Comparison of ENCODE assay signal across 12 mouse cellular contexts in the genomic region with DNA sequence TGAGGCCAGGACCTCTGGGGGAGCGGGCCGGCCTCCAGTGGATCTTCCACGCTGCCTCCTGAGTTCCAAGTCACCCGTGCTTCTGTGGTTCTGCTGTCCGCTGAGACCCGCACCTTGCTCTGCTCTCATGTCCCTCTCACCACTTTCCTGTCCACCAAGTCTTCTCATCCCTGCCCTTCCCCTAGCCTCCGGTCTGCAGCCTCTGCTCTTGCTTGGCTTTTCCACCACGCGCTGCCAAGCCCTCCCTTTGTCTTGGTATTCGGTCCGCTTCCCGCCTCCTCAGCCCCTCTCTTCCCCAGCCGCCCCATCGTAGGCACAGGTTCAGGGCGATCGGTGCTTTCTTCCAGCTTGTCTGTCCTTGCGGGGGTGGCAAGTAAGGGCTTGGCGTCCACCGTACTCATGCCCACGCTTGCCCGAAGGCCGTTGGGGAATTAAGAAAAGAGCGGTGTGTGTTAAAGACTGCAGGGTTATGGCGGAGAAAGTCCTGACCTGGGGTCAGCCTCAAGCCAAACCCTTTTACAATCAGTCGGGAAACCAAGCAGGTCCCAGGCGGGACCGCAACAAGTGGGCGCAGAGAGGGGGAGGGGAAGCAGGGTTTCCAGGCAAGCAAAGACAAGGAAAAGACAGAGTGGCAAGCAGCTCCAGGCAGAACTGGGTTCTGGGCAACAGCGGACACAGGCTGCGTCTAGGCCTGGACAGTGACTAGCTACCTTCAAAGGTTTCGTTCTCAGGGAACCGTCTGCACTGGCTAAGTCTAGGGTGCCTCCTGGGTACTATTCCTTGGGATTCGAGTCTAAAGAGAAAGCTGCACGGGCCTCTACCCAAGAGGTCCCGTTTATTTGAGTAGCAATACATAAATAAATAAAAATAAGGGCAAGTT. TPM values are rescaled to one million over a fixed set of nuclear protein-coding genes. Genes with fewer than 3 reads are reported as not detected.
A peak's percentile ranks its signal among the peaks of the same experiment; 100 is the strongest.
DNase-seq lines count a peak whose midpoint lies in the region; ATAC-seq and TF ChIP-seq lines count a peak whose summit lies in the region.
"Had no signal": no experiment of that assay in that cellular context is flagged by ENCODE, and none has a peak within 500 bp of the region (broad histone marks: within the 10 kb centered on the region; RNA-seq: fewer than 3 reads in every experiment).

No protein-coding gene starts in this region.

- H3K9me3 ChIP-seq in heart, embryonic 13.5 days, result no peaks in the 10 kb centered on the region
- no peaks in the 10 kb centered on the region for H3K9me3 ChIP-seq in forebrain, embryonic 16.5 days (ENCODE audit: control insufficient read depth, low read length)
- no peaks in the 10 kb centered on the region for H3K9me3 ChIP-seq in midbrain, embryonic 12.5 days
- H3K9me3 ChIP-seq: heart, embryonic 12.5 days; liver, embryonic 15.5 days had no signal

- H3K4me1 ChIP-seq in heart, embryonic 13.5 days, result peaks cover 17% of the 10 kb centered on the region
- peaks cover 41% of the 10 kb centered on the region for H3K4me1 ChIP-seq in forebrain, embryonic 16.5 days (replicated peaks; ENCODE audit: control insufficient read depth, insufficient read depth, low read length)
- H3K4me1 ChIP-seq in midbrain, embryonic 12.5 days, result peaks cover 50% of the 10 kb centered on the region
- H3K4me1 ChIP-seq: liver, embryonic 15.5 days had no signal

- H3K9ac ChIP-seq in heart, embryonic 13.5 days, result no peak overlapping the region
- H3K9ac ChIP-seq in forebrain, embryonic 16.5 days (replicated peaks; ENCODE audit: low read depth, low read length), result peak overlapping the region; percentile 69
- H3K9ac ChIP-seq in midbrain, embryonic 12.5 days (replicated peaks), result peak overlapping the region; percentile 74
- H3K9ac ChIP-seq: heart, embryonic 12.5 days; liver, embryonic 15.5 days had no signal

- H3K36me3 ChIP-seq in heart, embryonic 13.5 days, result no peaks in the 10 kb centered on the region
- H3K36me3 ChIP-seq in forebrain, embryonic 16.5 days (ENCODE audit: control insufficient read depth, insufficient read depth), result no peaks in the 10 kb centered on the region
- no peaks in the 10 kb centered on the region for H3K36me3 ChIP-seq in midbrain, embryonic 12.5 days
- H3K36me3 ChIP-seq: heart, embryonic 12.5 days; liver, embryonic 15.5 days had no signal

- H3K27ac ChIP-seq in heart, embryonic 13.5 days (replicated peaks), result no peak overlapping the region
- peak overlapping the region; percentile 89 for H3K27ac ChIP-seq in forebrain, embryonic 16.5 days (ENCODE audit: low read length)
- peak overlapping the region; percentile 95 for H3K27ac ChIP-seq in midbrain, embryonic 12.5 days (replicated peaks)
- H3K27ac ChIP-seq: liver, embryonic 15.5 days had no signal

- TF ChIP-seq POLR2A in brain, embryonic 14.5 days (IDR thresholded peaks at IDR 0.05; ENCODE audit: borderline replicate concordance, extremely low read depth, insufficient read depth, insufficient read length, poor library complexity, severe bottlenecking), result no peak

- peaks cover 98% of the 10 kb centered on the region for H3K27me3 ChIP-seq in heart, embryonic 13.5 days (replicated peaks)
- H3K27me3 ChIP-seq in forebrain, embryonic 16.5 days (replicated peaks; ENCODE audit: control insufficient read depth, insufficient read depth, low read length), result peaks cover 5% of the 10 kb centered on the region; the same call in 1 of the 2 replicates
- H3K27me3 ChIP-seq in midbrain, embryonic 12.5 days, result peaks cover 62% of the 10 kb centered on the region

- TF ChIP-seq CTCF in brain, embryonic 14.5 days (IDR thresholded peaks at IDR 0.05; ENCODE audit: borderline replicate concordance, extremely low read depth, insufficient read depth, insufficient read length), result no peak

- intact Hi-C loops in heart, postnatal 10 days (cut with DNase I), result no loop called here

- H3K4me3 ChIP-seq in heart, embryonic 13.5 days, result 0 out of 2 replicates have a peak overlapping the region, but pooled peaks have one; percentile 5
- peak overlapping the region; percentile 39 for H3K4me3 ChIP-seq in forebrain, embryonic 16.5 days (replicated peaks; ENCODE audit: low read length)
- H3K4me3 ChIP-seq in midbrain, embryonic 12.5 days, result peak overlapping the region; percentile 43
- H3K4me3 ChIP-seq: heart, embryonic 12.5 days; liver, embryonic 15.5 days had no signal

- H3K4me2 ChIP-seq in heart, embryonic 13.5 days, result no peak overlapping the region
- H3K4me2 ChIP-seq in forebrain, embryonic 16.5 days (ENCODE audit: low read length), result peak overlapping the region; percentile 66
- peak overlapping the region; percentile 72 for H3K4me2 ChIP-seq in midbrain, embryonic 12.5 days (replicated peaks)
- H3K4me2 ChIP-seq: liver, embryonic 15.5 days had no signal

- WGBS in heart, embryonic 13.5 days, result 2% methylated on average over 35 of the region's 35 CpGs
- 2% methylated on average over 35 of the region's 35 CpGs for WGBS in forebrain, embryonic 16.5 days
- WGBS in midbrain, embryonic 12.5 days, result 1% methylated on average over 35 of the region's 35 CpGs

- no peak for DNase-seq in heart, postnatal 10 days
- DNase-seq in brain, embryonic 14.5 days (ENCODE audit: low read depth), result peak; percentile 78
- no peak for DNase-seq in kidney, adult 9 months
- no peak for DNase-seq in left cerebral cortex, adult 18-20 months (ENCODE audit: low spot score in 2 of 2)
- DNase-seq: B cell, adult 2 months had no signal

- ATAC-seq in heart, embryonic 13.5 days (ENCODE audit: extremely low read depth, insufficient number of reproducible peaks, low FRiP score, low TSS enrichment), result no peak
- peak; percentile 16; the same call in 1 of the 2 replicates for ATAC-seq in forebrain, embryonic 16.5 days
- ATAC-seq in midbrain, embryonic 12.5 days (ENCODE audit: low FRiP score, low read depth), result peak; percentile 21
- no peak for ATAC-seq in erythroid progenitor cell, adult 5-6 weeks (replicated peaks; ENCODE audit: low FRiP score, poor library complexity, severe bottlenecking)

RNA-seq across cellular contexts. Expression of a gene that starts 6.5 kb away (rescaled TPM):
- not detected in 2 replicates for polyA plus RNA-seq in heart, embryonic 13.5 days (2015; fragmentation: Nextera tagmentation; extraction: Ambion mirVana)
- total RNA-seq in heart, postnatal 10 days (2021), result not detected
- polyA plus RNA-seq in brain, embryonic 14.5 days (2012; rRNA removed), result 23.5 and 30.1 TPM in 2 replicates
- 4.4 and 4.5 TPM in 2 replicates for polyA plus RNA-seq in forebrain, embryonic 16.5 days (2015; fragmentation: Nextera tagmentation; extraction: Ambion mirVana)
- polyA plus RNA-seq in midbrain, embryonic 12.5 days (2016; fragmentation: Nextera tagmentation; extraction: Ambion mirVana), result 6.5 and 8.4 TPM in 2 replicates
- total RNA-seq in erythroid progenitor cell, adult 5-6 weeks (2015; ENCODE audit: low replicate concordance), result not detected in 2 replicates
- total RNA-seq in erythroid progenitor cell, adult 5-6 weeks (2017; ENCODE audit: low replicate concordance), result not detected in 2 replicates
- 10 to 100 TPM in 1 of 2 experiments, 1 to 10 TPM in 1; 9.4 to 10.6 TPM for total RNA-seq in left cerebral cortex, adult 18-20 months (2021)
- total RNA-seq: common myeloid progenitor, adult 5-6 weeks had no signal
- polyA plus RNA-seq: heart, embryonic 12.5 days; liver, embryonic 15.5 days had no signal

Comparison
In these comparisons a context has a peak if more than half of its experiments do, and no peak if none do; other contexts are left out.
1. ATAC-seq: peak in forebrain, embryonic 16.5 days (single experiment) and midbrain, embryonic 12.5 days (single experiment); none in heart, embryonic 13.5 days (single experiment) and erythroid progenitor cell, adult 5-6 weeks (single experiment).
2. Peak in every context shown above with its lines, with median percentiles within 50 percentile points of each other: H3K4me3 ChIP-seq.